Mouse (Mus musculus) forebrain, embryonic 16.5 days (tissue): ENCODE measurements around the gene Skil. TPM values are rescaled to one million over a fixed set of nuclear protein-coding genes. Genes with fewer than 3 reads are reported as not detected.

ENCODE experiments used
- ATAC-seq: fragments of 200-750 bp; cut with Nextera tagmentation; 2 replicates; pipeline ENCODE4 v1.8.0; 2017; ENCODE audit warnings: mild to moderate bottlenecking, moderate library complexity
- H3K27ac ChIP-seq: fragments of 300-500 bp; sonication (generic); 2 replicates; pipeline ENCODE4 v1.5.1; 2014; ENCODE audit warnings: low read length, control low read depth
- H3K27me3 ChIP-seq: fragments of 300-500 bp; sonication (generic); replicated peaks from 2 replicates; pipeline ENCODE4 v1.6.1; 2014; ENCODE audit warnings: low read length; ENCODE audit not compliant: control insufficient read depth, insufficient read depth
- H3K36me3 ChIP-seq: fragments of 300-500 bp; sonication (generic); 2 replicates; pipeline ENCODE4 v1.6.1; 2014; ENCODE audit not compliant: control insufficient read depth, insufficient read depth
- H3K4me1 ChIP-seq: fragments of 300-500 bp; sonication (generic); replicated peaks from 2 replicates; pipeline ENCODE4 v1.6.1; 2014; ENCODE audit warnings: low read length; ENCODE audit not compliant: control insufficient read depth, insufficient read depth
- H3K4me2 ChIP-seq: fragments of 300-500 bp; sonication (generic); 2 replicates; pipeline ENCODE4 v1.6.1; 2014; ENCODE audit warnings: mild to moderate bottlenecking, low read length, control low read depth
- H3K4me3 ChIP-seq: fragments of 300-500 bp; sonication (generic); replicated peaks from 2 replicates; pipeline ENCODE4 v1.5.1; 2014; ENCODE audit warnings: mild to moderate bottlenecking, low read length, control low read depth
- H3K9ac ChIP-seq: fragments of 300-500 bp; sonication (generic); replicated peaks from 2 replicates; pipeline ENCODE4 v1.6.1; 2014; ENCODE audit warnings: low read depth, low read length, control low read depth
- H3K9me3 ChIP-seq: fragments of 300-500 bp; sonication (generic); 2 replicates; pipeline ENCODE4 v1.6.1; 2016; ENCODE audit warnings: low read length; ENCODE audit not compliant: control insufficient read depth
- WGBS: fragments of 180-500 bp; shearing (Covaris S2); extraction: QIAGEN DNeasy Blood & Tissue Kit; methylation state at CpG from one replicate; pipeline ENCODE4 v1.1.7; 2014; 5-methylcytosine and 5-hydroxymethylcytosine counted together
- polyA plus RNA-seq: library from polyadenylated mRNA; unstranded; fragments of >200 nt; fragmentation: Nextera tagmentation; extraction: Ambion mirVana; gene quantifications from 2 replicates; pipeline ENCODE4 v1.2.1, GENCODE M21; 2015

Skil gene
- polyA plus RNA-seq, 1 experiment from 2014 or later: 30.8 TPM

- Histone ChIP-seq H3K4me2 (peak overlapping the region; percentile 79), H3K27ac (peak overlapping the region; percentile 99), H3K36me3 (no peaks in the 10 kb centered on the region), H3K4me3 (peak overlapping the region; percentile 99), H3K9ac (peak overlapping the region; percentile 95), H3K4me1 (peaks cover 31% of the 10 kb centered on the region), H3K27me3 (no peaks in the 10 kb centered on the region), H3K9me3 (no peaks in the 10 kb centered on the region)
- WGBS: 0% methylated on average over 30 of the region's 39 CpGs
- ATAC-seq: no peak
These were observed 277 bp downstream of the Skil start for GRCm38 (mm10) chr3:31095179-31095490.

- under 1% methylated on average over 33 of the region's 33 CpGs for WGBS
- Histone ChIP-seq H3K9me3 (no peaks in the 10 kb centered on the region), H3K27me3 (no peaks in the 10 kb centered on the region), H3K9ac (peak overlapping the region; percentile 95), H3K4me2 (peak overlapping the region; percentile 79), H3K4me1 (peaks cover 32% of the 10 kb centered on the region), H3K27ac (peak overlapping the region; percentile 99), H3K4me3 (peak overlapping the region; percentile 99), H3K36me3 (no peaks in the 10 kb centered on the region)
- ATAC-seq: peak; percentile 3
These were observed 765 bp downstream of the Skil start for GRCm38 (mm10) chr3:31095491-31096154.

GRCm38 (mm10) chr3:31096155-31097101 is 1.6 kb downstream of the Skil start:
- 39% methylated on average over 10 of the region's 10 CpGs for WGBS
- Histone ChIP-seq H3K36me3 (no peaks in the 10 kb centered on the region), H3K27ac (peak overlapping the region; percentile 99), H3K9me3 (no peaks in the 10 kb centered on the region), H3K4me1 (peaks cover 34% of the 10 kb centered on the region), H3K4me2 (peak overlapping the region; percentile 79), H3K4me3 (peak overlapping the region; percentile 99), H3K9ac (peak overlapping the region; percentile 95), H3K27me3 (no peaks in the 10 kb centered on the region)
- no peak for ATAC-seq

GRCm38 (mm10) chr3:31097102-31097720 is 2.4 kb downstream of the Skil start:
- 88% methylated on average over 13 of the region's 13 CpGs for WGBS
- ATAC-seq: no peak
- peaks cover 37% of the 10 kb centered on the region for H3K4me1 ChIP-seq
- H3K4me3 ChIP-seq: no peak overlapping the region
- H3K9ac ChIP-seq: no peak overlapping the region
- no peaks in the 10 kb centered on the region for H3K36me3 ChIP-seq
- no peaks in the 10 kb centered on the region for H3K27me3 ChIP-seq
- H3K9me3 ChIP-seq: no peaks in the 10 kb centered on the region
- no peak overlapping the region for H3K27ac ChIP-seq
- no peak overlapping the region for H3K4me2 ChIP-seq

GRCm38 (mm10) chr3:31097976-31098375 is 3.1 kb downstream of the Skil start:
- H3K4me1 ChIP-seq: peaks cover 34% of the 10 kb centered on the region
- no peak for ATAC-seq

GRCm38 (mm10) chr3:31098556-31098955 is 3.7 kb downstream of the Skil start:
- H3K9ac ChIP-seq: no peak overlapping the region
- H3K4me1 ChIP-seq: peaks cover 30% of the 10 kb centered on the region
- no peak overlapping the region for H3K4me3 ChIP-seq
- ATAC-seq: no peak
- 73% methylated on average over 1 of the region's 1 CpGs for WGBS
- H3K27ac ChIP-seq: no peak overlapping the region
- H3K9me3 ChIP-seq: no peaks in the 10 kb centered on the region
- no peaks in the 10 kb centered on the region for H3K27me3 ChIP-seq
- no peaks in the 10 kb centered on the region for H3K36me3 ChIP-seq
- H3K4me2 ChIP-seq: peak overlapping the region; percentile 35

More at GRCm38 (mm10) chr3:31097976-31098375, 3.1 kb downstream of the Skil start:
- peak overlapping the region; percentile 17 for H3K4me2 ChIP-seq
- H3K27ac ChIP-seq: no peak overlapping the region
- 79% methylated on average over 11 of the region's 11 CpGs for WGBS
- H3K36me3 ChIP-seq: no peaks in the 10 kb centered on the region
- no peak overlapping the region for H3K4me3 ChIP-seq
- H3K9ac ChIP-seq: no peak overlapping the region
- no peaks in the 10 kb centered on the region for H3K27me3 ChIP-seq
- no peaks in the 10 kb centered on the region for H3K9me3 ChIP-seq

GRCm38 (mm10) chr3:31100026-31100425 is 5.2 kb downstream of the Skil start:
- H3K27me3 ChIP-seq: no peaks in the 10 kb centered on the region
- H3K27ac ChIP-seq: no peak overlapping the region
- H3K9ac ChIP-seq: no peak overlapping the region
- WGBS: 88% methylated on average over 5 of the region's 5 CpGs
- peak overlapping the region; percentile 36; the same call in 1 of the 2 replicates for H3K4me2 ChIP-seq
- H3K4me3 ChIP-seq: no peak overlapping the region
- ATAC-seq: no peak
- peaks cover 30% of the 10 kb centered on the region for H3K4me1 ChIP-seq
- no peaks in the 10 kb centered on the region for H3K9me3 ChIP-seq
- H3K36me3 ChIP-seq: no peaks in the 10 kb centered on the region

GRCm38 (mm10) chr3:31100802-31101201 is 5.9 kb downstream of the Skil start:
- H3K27me3 ChIP-seq: no peaks in the 10 kb centered on the region
- no peak overlapping the region for H3K9ac ChIP-seq
- no peak overlapping the region for H3K27ac ChIP-seq
- no peak for ATAC-seq
- peaks cover 30% of the 10 kb centered on the region for H3K4me1 ChIP-seq
- no peaks in the 10 kb centered on the region for H3K36me3 ChIP-seq
- WGBS: 91% methylated on average over 3 of the region's 3 CpGs
- H3K4me2 ChIP-seq: no peak overlapping the region
- no peak overlapping the region for H3K4me3 ChIP-seq
- no peaks in the 10 kb centered on the region for H3K9me3 ChIP-seq

- H3K27ac ChIP-seq: no peak overlapping the region
- no peak for ATAC-seq
- H3K9ac ChIP-seq: no peak overlapping the region
- H3K9me3 ChIP-seq: no peaks in the 10 kb centered on the region
- 79% methylated on average over 6 of the region's 6 CpGs for WGBS
- no peaks in the 10 kb centered on the region for H3K27me3 ChIP-seq
- no peak overlapping the region for H3K4me2 ChIP-seq
- peaks cover 15% of the 10 kb centered on the region for H3K4me1 ChIP-seq
- no peak overlapping the region for H3K4me3 ChIP-seq
- no peaks in the 10 kb centered on the region for H3K36me3 ChIP-seq
These were observed 10.1 kb downstream of the Skil start for GRCm38 (mm10) chr3:31104936-31105335.
